Mouse (Mus musculus) Patski (cell line): Measurements from ENCODE around the gene Acss3. TPM values are rescaled to one million over a fixed set of nuclear protein-coding genes. Genes with fewer than 3 reads are reported as not detected.
A peak's percentile ranks its signal among the peaks of the same experiment; 100 is the strongest.

ENCODE experiments used
- ATAC-seq: fragments of 100-300 bp; one replicate; pipeline ENCODE4 v1.8.0; 2021
- CTCF ChIA-PET: fragments of 350-600 bp; sonication (Branson Sonifier 250); formaldehyde crosslinking; loops from one replicate; lab custom pipeline; 2022; ENCODE audit warnings: inconsistent platforms; lab: Charles Lee
- POLR2A ChIA-PET: fragments of 350-600 bp; sonication (Branson Sonifier 250); formaldehyde crosslinking; loops from one replicate; lab custom pipeline; 2022; ENCODE audit warnings: antibody characterized with exemption, inconsistent platforms; lab: Charles Lee
- DNase-seq: peaks from one replicate; pipeline ENCODE4 v3.0.0-alpha.2; 2011; ENCODE audit warnings: low read depth, low spot score
- H3K27me3 ChIP-seq: fragments of 371-371 bp; one replicate; pipeline ENCODE4 v1.5.1; 2021
- CTCF ChIP-seq: fragments of 100-300 bp; IDR thresholded peaks from one replicate; pipeline ENCODE4 v1.5.1; 2021
- in situ Hi-C: fragments of 300-500 bp; cut with MboI; formaldehyde crosslinking; loops from 3 replicates; pipeline ENCODE4 v1.11.1; 2018; ENCODE audit warnings: low pct_unique_long_range_greater_than_20kb, mixed read lengths
- polyA plus RNA-seq: library from polyadenylated mRNA; unstranded; gene quantifications from one replicate; pipeline ENCODE4 v1.2.3, GENCODE M21; 2021

The Acss3 gene
- polyA plus RNA-seq, result 5.5 TPM

- ChIA-PET POLR2A (no interaction called here), CTCF (interaction anchor here (1.0 to 1.6 kb wide), 2 partner anchors 13 to 42 kb away, joined by 3 read pairs; no protein-coding TSS in a partner anchor)
- H3K27me3 ChIP-seq, result no peaks in the 10 kb centered on the region
- TF ChIP-seq CTCF, result no peak
- ATAC-seq, result peak; percentile 88
- DNase-seq, result no peak
- in situ Hi-C loops, result no loop called here
These were observed at the start of gene Acss3 for GRCm38 (mm10) chr10:107123529-107124335. Gene Acss3 (minus strand): TSS chr10:107123668.

- CTCF ChIA-PET, result interaction anchor here (1.0 kb wide), 1 partner anchor 13 kb away, joined by 3 read pairs; no protein-coding TSS in a partner anchor
- POLR2A ChIA-PET, result no interaction called here
- DNase-seq, result peak; percentile 12
- H3K27me3 ChIP-seq, result peaks cover 10% of the 10 kb centered on the region
- peak; percentile 35 for ATAC-seq
- in situ Hi-C loops, result no loop called here
- TF ChIP-seq CTCF, result no peak
These were observed 48.7 kb upstream of the Acss3 start for GRCm38 (mm10) chr10:107172003-107172689.

GRCm38 (mm10) chr10:107166486-107166885 lies 43.0 kb upstream of the Acss3 start:
- TF ChIP-seq CTCF, result no peak
- no peak for ATAC-seq
- CTCF ChIA-PET, result interaction anchor here (1.2 kb wide), 1 partner anchor 42 kb away, joined by 3 read pairs; no protein-coding TSS in a partner anchor
- in situ Hi-C loops, result no loop called here
- POLR2A ChIA-PET, result no interaction called here
- H3K27me3 ChIP-seq, result peaks cover 4% of the 10 kb centered on the region
- DNase-seq, result no peak

- no peaks in the 10 kb centered on the region for H3K27me3 ChIP-seq
- CTCF ChIA-PET, result no interaction called here
- DNase-seq (no peak), ATAC-seq (no peak)
- POLR2A ChIA-PET, result interaction anchor here (0.6 kb wide), 1 partner anchor 12 kb away, joined by 3 read pairs; no protein-coding TSS in a partner anchor
- TF ChIP-seq CTCF, result no peak
- in situ Hi-C loops, result no loop called here
These were observed 25.3 kb upstream of the Acss3 start for GRCm38 (mm10) chr10:107148759-107149158.

- ChIA-PET CTCF (interaction anchor here (0.9 kb wide), 1 partner anchor 28 kb away, joined by 4 read pairs; no protein-coding TSS in a partner anchor), POLR2A (no interaction called here)
- H3K27me3 ChIP-seq, result no peaks in the 10 kb centered on the region
- ATAC-seq (no peak), DNase-seq (no peak)
- TF ChIP-seq CTCF, result no peak
- in situ Hi-C loops, result no loop called here
These were observed 20.5 kb upstream of the Acss3 start for GRCm38 (mm10) chr10:107144016-107144415.

GRCm38 (mm10) chr10:107142910-107143309 lies 19.4 kb upstream of the Acss3 start:
- DNase-seq, result no peak
- no peak for ATAC-seq
- TF ChIP-seq CTCF, result no peak
- H3K27me3 ChIP-seq, result no peaks in the 10 kb centered on the region
- POLR2A ChIA-PET, result no interaction called here
- in situ Hi-C loops, result no loop called here
- CTCF ChIA-PET, result no interaction called here

- DNase-seq (no peak), ATAC-seq (peak; percentile 58)
- no peak for TF ChIP-seq CTCF
- ChIA-PET CTCF (interaction anchor here (1.6 kb wide), 1 partner anchor 12 kb away, joined by 3 read pairs; no protein-coding TSS in a partner anchor), POLR2A (interaction anchor here (0.7 kb wide), 1 partner anchor 151 kb away, joined by 4 read pairs; no protein-coding TSS in a partner anchor)
- in situ Hi-C loops, result no loop called here
- H3K27me3 ChIP-seq, result no peaks in the 10 kb centered on the region
These were observed 532 bp downstream of the Acss3 start for GRCm38 (mm10) chr10:107122744-107123528.

GRCm38 (mm10) chr10:107121301-107121700 lies 2.2 kb downstream of the Acss3 start:
- CTCF ChIA-PET, result no interaction called here
- no peak for DNase-seq
- no peaks in the 10 kb centered on the region for H3K27me3 ChIP-seq
- in situ Hi-C loops, result no loop called here
- TF ChIP-seq CTCF, result no peak
- POLR2A ChIA-PET, result interaction anchor here (0.7 kb wide), 1 partner anchor 155 kb away, joined by 3 read pairs; no protein-coding TSS in a partner anchor
- no peak for ATAC-seq

- CTCF ChIA-PET, result no interaction called here
- DNase-seq (no peak), ATAC-seq (no peak)
- no peaks in the 10 kb centered on the region for H3K27me3 ChIP-seq
- POLR2A ChIA-PET, result no interaction called here
- in situ Hi-C loops, result no loop called here
- TF ChIP-seq CTCF, result no peak
These were observed 4.3 kb downstream of the Acss3 start for GRCm38 (mm10) chr10:107119135-107119534.
